Mouse (Mus musculus) frontal cortex, postnatal 36 days (tissue): ENCODE results near the gene Gabrd.

Source experiments
- DNase-seq, 2 experiments: peaks; one replicate each; pipeline ENCODE4 v3.0.0; 2022; ENCODE audit warnings: low spot score in 2 of 2

Gabrd gene

GRCm38 (mm10) chr4:155343415-155344298 lies 54.3 kb downstream of the Gabrd start:
- peak; percentile 43 to 47 for DNase-seq

DNA sequence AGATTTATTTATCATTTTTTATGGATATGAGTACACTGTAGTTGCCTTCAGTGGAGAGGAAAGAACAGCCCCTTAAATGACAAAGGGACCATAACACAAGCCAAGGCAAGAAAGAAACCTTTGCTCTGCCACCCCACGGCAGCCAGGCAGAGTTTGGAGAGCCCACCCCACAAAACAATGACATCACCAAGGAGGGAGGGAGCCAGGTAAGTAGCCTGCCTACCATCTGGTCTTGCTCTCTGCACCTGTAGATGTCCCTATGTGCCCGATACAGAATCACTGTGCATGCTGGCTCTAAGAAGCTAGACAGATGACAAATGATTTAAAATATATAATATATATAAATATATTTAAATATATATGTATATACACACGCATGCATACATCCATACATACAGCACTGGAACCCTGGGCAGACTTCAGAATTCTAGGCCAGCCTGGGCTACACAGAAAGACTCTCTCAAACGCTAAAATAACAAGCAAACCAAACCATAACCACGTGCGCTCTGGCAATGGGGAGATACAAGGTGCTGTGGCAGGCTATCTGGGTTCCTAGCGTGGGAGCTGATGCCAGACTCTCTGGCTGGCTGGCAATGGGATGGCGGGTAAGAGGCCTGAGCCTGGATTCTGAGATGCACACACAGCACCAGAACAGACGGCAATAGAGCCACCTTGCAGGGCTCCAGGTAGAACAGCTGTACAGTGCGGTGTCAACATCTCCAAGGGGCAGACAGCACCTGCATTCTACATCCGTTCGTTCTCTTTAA lies 61.4 kb downstream of the Gabrd start:
- DNase-seq, result no peak
